Mouse (Mus musculus) limb, embryonic 11.5 days (tissue): ENCODE measurements around the gene Wdr27. TPM values are rescaled to one million over a fixed set of nuclear protein-coding genes. Genes with fewer than 3 reads are reported as not detected.
"Not testable (repeated sequence)": the region's sequence is repeated elsewhere in the genome, so short reads cannot be mapped to it uniquely, and the experiment has no call there.

Source experiments
- ATAC-seq: fragments of 200-750 bp; cut with Nextera tagmentation; 2 replicates; pipeline ENCODE4 v1.8.0; 2017; ENCODE audit warnings: low read depth; ENCODE audit not compliant: insufficient number of reproducible peaks, low FRiP score, low TSS enrichment
- DNase-seq: peaks from one replicate; pipeline ENCODE4 v3.0.0-alpha.2; 2015; ENCODE audit warnings: low spot score
- H3K27ac ChIP-seq: fragments of 300-500 bp; sonication (generic); replicated peaks from 2 replicates; pipeline ENCODE4 v1.5.1; 2014; ENCODE audit warnings: low read depth, mild to moderate bottlenecking, low read length
- H3K27me3 ChIP-seq: fragments of 300-500 bp; sonication (generic); 2 replicates; pipeline ENCODE4 v1.6.1; 2014; ENCODE audit warnings: mild to moderate bottlenecking, low read length, mixed read lengths; ENCODE audit not compliant: control insufficient read depth, insufficient read depth
- H3K36me3 ChIP-seq: fragments of 300-500 bp; sonication (generic); 2 replicates; pipeline ENCODE4 v1.6.1; 2014; ENCODE audit warnings: mild to moderate bottlenecking, low read length, moderate library complexity, mixed read lengths; ENCODE audit not compliant: control insufficient read depth, insufficient read depth
- H3K4me1 ChIP-seq: fragments of 300-500 bp; sonication (generic); 2 replicates; pipeline ENCODE4 v1.6.1; 2014; ENCODE audit warnings: low read length, mixed read lengths; ENCODE audit not compliant: control insufficient read depth, insufficient read depth
- H3K4me2 ChIP-seq: fragments of 300-500 bp; sonication (generic); 2 replicates; pipeline ENCODE4 v1.6.1; 2014; ENCODE audit warnings: low read depth, mild to moderate bottlenecking, moderate library complexity; ENCODE audit not compliant: severe bottlenecking
- H3K4me3 ChIP-seq: fragments of 300-500 bp; sonication (generic); 2 replicates; pipeline ENCODE4 v1.5.1; 2014; ENCODE audit warnings: low read depth, low read length
- H3K9ac ChIP-seq: fragments of 300-500 bp; sonication (generic); 2 replicates; pipeline ENCODE4 v1.6.1; 2014; ENCODE audit warnings: mild to moderate bottlenecking, low read length
- H3K9me3 ChIP-seq: fragments of 300-500 bp; sonication (generic); 2 replicates; pipeline ENCODE4 v1.6.1; 2016; ENCODE audit warnings: low read length; ENCODE audit not compliant: control insufficient read depth
- WGBS: fragments of 180-500 bp; shearing (Covaris S2); extraction: QIAGEN DNeasy Blood & Tissue Kit; methylation state at CpG from one replicate; pipeline ENCODE4 v1.1.7; 2014; 5-methylcytosine and 5-hydroxymethylcytosine counted together
- polyA plus RNA-seq: library from polyadenylated mRNA; unstranded; fragments of >200 nt; fragmentation: Nextera tagmentation; extraction: Ambion mirVana; gene quantifications from 2 replicates; pipeline ENCODE4 v1.2.1, GENCODE M21; 2014

Gene Wdr27
- polyA plus RNA-seq, 1 experiment from 2014 or later: 4.4 TPM

DNA sequence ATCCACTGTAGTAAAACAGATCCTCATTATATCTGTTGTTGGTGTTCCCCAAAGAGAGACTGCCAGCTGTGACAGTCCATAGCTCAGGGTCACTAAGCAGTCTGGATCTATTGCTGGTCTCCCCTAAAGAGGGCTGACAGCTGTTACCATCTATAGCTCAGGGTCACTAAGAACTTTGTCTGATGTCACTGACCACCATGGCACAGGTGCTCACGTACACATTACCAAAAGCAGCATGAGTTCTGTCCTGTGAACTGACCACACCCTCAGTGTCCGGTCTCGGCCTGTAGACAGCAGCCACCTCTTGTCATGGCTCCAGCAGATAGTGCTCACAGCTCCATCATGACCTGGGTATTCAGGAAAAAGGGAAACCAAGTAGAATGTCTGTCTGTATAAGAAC is 39.7 kb downstream of the Wdr27 start:
- Histone ChIP-seq H3K4me3 (no peak overlapping the region), H3K36me3 (no peaks in the 10 kb centered on the region), H3K9ac (no peak overlapping the region), H3K4me1 (no peaks in the 10 kb centered on the region), H3K9me3 (no peaks in the 10 kb centered on the region), H3K4me2 (no peak overlapping the region), H3K27me3 (no peaks in the 10 kb centered on the region), H3K27ac (no peak overlapping the region)
- ATAC-seq (no peak), DNase-seq (no peak)
- 84% methylated on average over 3 of the region's 3 CpGs for WGBS

DNA sequence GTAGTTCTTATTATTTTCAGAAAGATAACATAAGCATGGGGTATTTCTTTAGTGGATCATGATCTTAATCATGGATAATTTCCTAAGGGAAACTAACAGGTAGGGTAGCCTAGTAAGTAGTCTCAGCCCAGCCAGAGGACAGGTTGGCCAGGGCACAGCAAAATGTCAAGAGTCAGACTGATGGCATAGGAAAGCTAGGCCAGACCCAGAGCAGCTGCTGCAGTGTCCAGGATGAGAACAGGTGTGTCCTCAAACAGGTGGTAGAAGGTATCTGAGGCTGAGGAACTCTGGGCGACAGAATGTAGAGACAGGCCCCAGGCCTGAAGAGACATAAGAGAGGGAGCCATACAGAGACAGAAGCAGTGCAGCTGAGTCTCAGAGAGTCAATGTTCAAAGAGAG is 44.0 kb downstream of the Wdr27 start:
- no peak for ATAC-seq
- DNase-seq: no peak
- no peaks in the 10 kb centered on the region for H3K27me3 ChIP-seq
- no peak overlapping the region for H3K27ac ChIP-seq
- H3K9ac ChIP-seq: no peak overlapping the region
- no peak overlapping the region for H3K4me3 ChIP-seq
- H3K4me1 ChIP-seq: no peaks in the 10 kb centered on the region
- no peaks in the 10 kb centered on the region for H3K9me3 ChIP-seq
- WGBS: 76% methylated on average over 1 of the region's 1 CpGs
- no peaks in the 10 kb centered on the region for H3K36me3 ChIP-seq
- no peak overlapping the region for H3K4me2 ChIP-seq

DNA sequence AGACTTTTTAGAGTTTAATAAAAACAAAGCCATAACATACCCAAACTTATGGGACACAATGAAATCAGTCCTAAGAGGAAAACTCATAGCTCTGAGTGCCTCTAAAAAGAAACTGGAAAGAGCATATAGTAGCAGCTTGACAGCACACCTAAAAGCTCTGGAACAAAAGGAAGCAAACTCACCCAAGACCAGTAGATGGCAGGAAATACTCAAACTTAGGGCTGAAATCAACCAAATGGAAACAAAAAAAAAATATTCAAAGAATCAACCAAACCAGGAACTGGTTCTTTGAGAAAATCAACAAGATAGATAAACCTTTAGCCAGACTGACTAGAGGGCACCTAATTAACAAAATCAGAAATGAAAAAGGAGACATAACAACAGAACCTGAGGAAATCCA is 47.9 kb downstream of the Wdr27 start:
- not testable (repeated sequence) for H3K4me2 ChIP-seq

DNA sequence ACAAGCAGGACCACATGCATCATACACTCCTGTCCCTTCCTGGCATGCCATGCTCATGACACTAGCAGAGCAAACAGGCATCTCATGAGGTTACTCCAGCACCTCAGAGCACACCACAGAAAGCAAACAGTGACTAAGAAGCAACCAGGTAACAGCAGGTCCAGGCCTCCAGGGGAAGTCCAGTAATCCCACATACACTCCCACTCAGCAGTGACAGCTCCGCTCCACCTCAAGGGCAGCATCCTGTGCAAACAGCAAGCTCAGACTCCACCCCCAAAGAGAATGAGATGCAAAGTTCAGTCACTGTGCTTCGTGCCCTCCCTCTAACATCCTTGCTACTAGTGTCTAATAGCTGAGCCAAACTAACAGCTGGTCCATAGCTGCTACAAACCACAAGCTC is 56.0 kb downstream of the Wdr27 start:
- Histone ChIP-seq H3K4me3 (no peak overlapping the region), H3K27me3 (no peaks in the 10 kb centered on the region), H3K36me3 (no peaks in the 10 kb centered on the region), H3K9me3 (no peaks in the 10 kb centered on the region), H3K4me1 (no peaks in the 10 kb centered on the region), H3K27ac (no peak overlapping the region), H3K4me2 (no peak overlapping the region), H3K9ac (no peak overlapping the region)
- ATAC-seq (no peak), DNase-seq (no peak)
- WGBS: 69% methylated on average over 2 of the region's 2 CpGs

More for the DNA sequence above, 47.9 kb downstream of the Wdr27 start:
- H3K27me3 ChIP-seq, ATAC-seq, H3K36me3 ChIP-seq, H3K9me3 ChIP-seq, H3K4me3 ChIP-seq, DNase-seq, H3K27ac ChIP-seq, H3K9ac ChIP-seq, H3K4me1 ChIP-seq: not testable (repeated sequence)

DNA sequence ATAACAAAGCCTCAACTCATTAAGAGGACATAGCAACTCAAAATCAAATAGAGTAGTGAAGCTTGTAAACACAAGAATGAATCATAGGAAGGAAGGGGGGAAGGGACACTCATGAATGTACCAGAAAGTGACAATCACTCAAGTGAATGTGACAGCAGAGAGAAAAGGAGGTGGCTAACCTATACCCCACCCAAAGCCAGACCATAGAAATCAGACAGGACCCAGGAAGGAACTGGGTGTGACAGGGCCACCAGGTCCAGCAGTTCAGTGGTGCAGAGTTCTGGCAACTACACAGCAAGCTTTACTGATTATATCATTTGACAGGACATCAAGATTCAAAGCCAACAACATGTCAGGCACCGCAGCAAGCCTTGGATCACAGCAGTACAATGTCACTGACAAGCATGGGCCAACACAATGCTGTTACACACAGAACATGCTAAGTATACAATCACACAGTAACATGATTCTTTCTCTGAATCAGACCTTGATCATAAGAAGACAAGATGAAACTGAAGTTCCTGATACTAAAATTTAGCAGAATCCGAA is 68.2 kb downstream of the Wdr27 start:
- DNase-seq: no peak

DNA sequence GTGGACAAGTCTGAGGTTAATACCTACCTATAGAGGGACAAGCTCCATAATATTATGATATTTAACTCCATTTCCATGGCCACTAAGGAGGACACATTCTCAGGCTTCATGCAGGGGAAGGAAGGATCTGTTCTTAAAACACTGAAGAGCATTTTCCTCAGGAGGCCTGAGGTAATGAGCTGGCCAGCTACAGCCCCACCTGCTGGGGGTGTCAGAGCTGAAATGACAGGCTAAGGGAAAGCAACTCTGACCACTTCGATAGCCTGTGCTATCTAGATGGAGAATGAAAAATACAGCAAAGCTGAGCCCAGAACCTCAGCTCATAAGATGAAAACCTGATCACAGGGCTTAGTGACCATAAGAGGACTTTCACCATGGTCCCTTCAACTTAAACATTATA is 82.7 kb downstream of the Wdr27 start:
- no peak for ATAC-seq

More for the DNA sequence above, 68.2 kb downstream of the Wdr27 start:
- Histone ChIP-seq H3K4me3 (no peak overlapping the region), H3K9ac (no peak overlapping the region), H3K9me3 (no peaks in the 10 kb centered on the region), H3K27me3 (no peaks in the 10 kb centered on the region), H3K36me3 (no peaks in the 10 kb centered on the region), H3K4me2 (no peak overlapping the region), H3K27ac (no peak overlapping the region), H3K4me1 (no peaks in the 10 kb centered on the region)
- ATAC-seq: no peak
- WGBS: 79% methylated on average over 2 of the region's 2 CpGs

DNA sequence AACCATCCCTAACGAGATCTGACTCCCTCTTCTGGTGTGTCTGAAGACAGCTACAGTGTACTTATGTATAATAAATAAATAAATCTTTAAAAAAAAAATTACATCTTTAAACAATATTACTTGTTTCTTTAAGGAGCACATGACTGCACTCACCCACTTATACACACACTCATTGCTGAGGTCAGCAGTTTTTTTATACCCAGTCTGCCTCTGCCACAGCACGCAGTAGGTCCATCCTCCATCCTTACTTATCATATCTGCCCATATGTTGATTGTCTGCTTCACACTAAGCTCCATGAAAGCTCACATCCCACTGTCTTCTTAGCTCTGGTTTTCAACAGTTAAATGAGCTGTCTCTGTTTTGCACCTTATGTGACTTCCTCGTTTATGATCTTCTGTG is 95.2 kb downstream of the Wdr27 start:
- Histone ChIP-seq H3K9me3 (no peaks in the 10 kb centered on the region), H3K36me3 (no peaks in the 10 kb centered on the region), H3K27me3 (no peaks in the 10 kb centered on the region), H3K9ac (no peak overlapping the region), H3K4me2 (no peak overlapping the region), H3K4me1 (no peaks in the 10 kb centered on the region), H3K27ac (no peak overlapping the region), H3K4me3 (no peak overlapping the region)
- DNase-seq (no peak), ATAC-seq (no peak)
- WGBS: 84% methylated on average over 3 of the region's 3 CpGs

More for the DNA sequence above, 82.7 kb downstream of the Wdr27 start:
- Histone ChIP-seq H3K4me2 (no peak overlapping the region), H3K4me3 (no peak overlapping the region), H3K27ac (no peak overlapping the region), H3K27me3 (no peaks in the 10 kb centered on the region), H3K9me3 (no peaks in the 10 kb centered on the region), H3K4me1 (no peaks in the 10 kb centered on the region), H3K36me3 (no peaks in the 10 kb centered on the region), H3K9ac (no peak overlapping the region)
- 73% methylated on average over 1 of the region's 1 CpGs for WGBS
- no peak for DNase-seq

DNA sequence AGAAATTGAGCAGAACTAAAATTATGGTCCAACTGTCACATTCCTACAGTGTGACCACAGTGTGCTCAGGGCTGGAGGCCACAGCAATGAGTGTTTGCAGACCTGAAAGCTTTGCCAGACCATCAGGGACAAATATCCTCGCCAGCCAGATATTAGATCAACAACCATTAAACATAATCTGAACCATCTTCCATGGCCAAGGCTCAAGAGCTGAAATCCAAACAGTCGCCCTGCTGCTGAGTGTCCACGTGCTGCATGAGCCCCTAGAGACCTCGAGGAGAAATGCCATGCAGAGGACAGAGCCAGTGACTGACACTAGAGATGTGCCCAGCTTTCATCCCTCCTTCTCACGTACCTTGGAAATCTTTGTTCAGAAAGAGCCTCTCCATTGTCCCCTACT is 96.1 kb downstream of the Wdr27 start:
- ATAC-seq (no peak), DNase-seq (no peak)
- no peak overlapping the region for H3K4me2 ChIP-seq
- no peaks in the 10 kb centered on the region for H3K27me3 ChIP-seq
- H3K4me3 ChIP-seq: no peak overlapping the region
- no peak overlapping the region for H3K9ac ChIP-seq
- 67% methylated on average over 5 of the region's 5 CpGs for WGBS
- no peaks in the 10 kb centered on the region for H3K36me3 ChIP-seq
- H3K27ac ChIP-seq: no peak overlapping the region
- no peaks in the 10 kb centered on the region for H3K4me1 ChIP-seq
- H3K9me3 ChIP-seq: no peaks in the 10 kb centered on the region

DNA sequence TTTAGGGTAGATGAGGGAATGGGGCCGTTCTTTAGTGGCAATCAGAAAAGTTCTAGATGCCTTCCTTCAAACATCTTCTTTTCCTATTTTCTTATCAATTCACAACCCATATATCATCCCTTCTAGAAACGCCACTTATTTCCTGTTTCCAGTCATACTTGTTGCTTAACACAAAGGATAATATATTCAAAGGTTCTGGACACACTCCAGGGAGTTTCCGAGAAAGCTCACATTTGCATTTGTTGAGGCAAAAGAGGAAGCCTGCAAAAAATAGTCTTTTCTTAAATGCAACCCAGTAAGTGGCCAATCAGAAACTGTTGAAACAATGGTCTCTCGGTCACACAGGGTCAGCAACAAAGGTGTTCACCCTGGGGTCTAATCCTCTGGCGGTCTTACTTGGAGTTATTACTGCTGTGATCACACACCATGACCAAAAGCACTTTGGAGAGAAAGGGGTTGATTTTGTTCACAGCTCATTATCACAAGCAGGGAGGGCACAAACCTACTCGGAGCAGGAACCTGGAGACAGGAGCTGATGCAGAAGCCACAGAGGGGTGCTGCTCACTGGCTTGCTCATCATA is 116.2 kb downstream of the Wdr27 start:
- Histone ChIP-seq H3K9ac (no peak overlapping the region), H3K4me3 (no peak overlapping the region), H3K4me2 (no peak overlapping the region), H3K4me1 (no peaks in the 10 kb centered on the region), H3K36me3 (no peaks in the 10 kb centered on the region), H3K27ac (no peak overlapping the region), H3K9me3 (no peaks in the 10 kb centered on the region), H3K27me3 (no peaks in the 10 kb centered on the region)
- WGBS: 81% methylated on average over 6 of the region's 6 CpGs
- DNase-seq (no peak), ATAC-seq (no peak)
